Mouse (Mus musculus): ENCODE data around the gene Hap1.

Hap1 gene

GRCm38 (mm10) chr11:100355972-100356818, at the start of gene Hap1:
Gene Hap1, minus strand, starts transcription at chr11:100356128.
- peak; percentile 11 for DNase-seq (ENCODE audit: low spot score)

DNA sequence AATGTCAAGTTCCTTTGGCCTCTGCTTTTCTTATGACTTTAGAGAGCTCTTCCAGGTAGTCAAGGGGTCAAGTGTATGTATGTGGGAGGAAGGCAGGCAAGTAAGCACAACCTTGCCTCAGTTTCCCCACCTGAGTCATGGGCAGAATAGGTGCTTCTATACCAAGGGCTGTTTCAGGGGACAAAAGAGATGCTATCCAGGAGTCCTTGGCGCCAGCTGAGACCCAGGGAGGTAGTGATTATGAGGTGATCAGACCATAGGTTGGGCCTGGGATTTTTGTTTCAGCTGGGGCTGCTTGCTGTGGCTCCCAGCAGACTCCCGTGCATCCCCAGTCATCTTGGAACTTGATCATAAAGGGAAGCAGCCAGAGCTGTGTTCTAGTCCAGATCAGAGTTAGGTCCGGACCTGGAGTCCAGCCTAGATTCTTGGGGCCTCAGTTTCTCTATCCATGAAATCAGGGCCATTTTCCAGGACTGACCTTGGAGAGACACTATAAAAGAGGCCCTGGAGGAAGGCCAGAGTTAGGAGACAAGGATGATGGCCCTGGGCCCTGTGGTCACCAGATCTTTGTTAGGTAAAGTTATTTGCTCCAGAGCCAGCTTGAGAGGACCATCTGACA, 48.6 kb upstream of the Hap1 start:
- DNase-seq (ENCODE audit: low spot score) = no peak

GRCm38 (mm10) chr11:100403445-100404134, 47.7 kb upstream of the Hap1 start:
- no peak for DNase-seq (ENCODE audit: low spot score)

- no peak for DNase-seq (ENCODE audit: low spot score)
Observed at GRCm38 (mm10) chr11:100402682-100403081, 46.8 kb upstream of the Hap1 start.

DNA sequence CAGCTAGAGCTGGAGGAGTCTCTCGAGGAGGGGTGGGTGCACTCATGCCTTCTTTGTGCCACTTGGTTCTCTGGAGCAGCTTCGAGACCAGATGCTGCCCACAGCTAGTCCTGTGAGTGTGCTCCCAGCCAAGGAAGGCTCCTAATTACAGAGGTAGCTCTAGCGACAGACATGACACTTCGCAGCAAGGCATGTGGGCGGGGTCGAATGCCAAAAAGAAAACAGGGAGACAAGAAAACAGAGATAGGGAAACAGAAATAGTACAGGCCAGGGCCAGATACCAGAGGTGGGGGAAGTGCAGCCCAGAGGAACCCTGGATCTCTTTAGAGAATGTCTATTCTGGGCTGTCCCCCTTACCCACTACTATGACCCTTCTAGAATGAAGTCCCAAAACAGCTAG, 46.3 kb upstream of the Hap1 start:
- no peak for DNase-seq (ENCODE audit: low spot score)

- DNase-seq (ENCODE audit: low spot score) = no peak
Observed at GRCm38 (mm10) chr11:100400842-100401241, 44.9 kb upstream of the Hap1 start.

- DNase-seq (ENCODE audit: low spot score) = no peak
Observed at GRCm38 (mm10) chr11:100399727-100400538, 44.0 kb upstream of the Hap1 start.

DNA sequence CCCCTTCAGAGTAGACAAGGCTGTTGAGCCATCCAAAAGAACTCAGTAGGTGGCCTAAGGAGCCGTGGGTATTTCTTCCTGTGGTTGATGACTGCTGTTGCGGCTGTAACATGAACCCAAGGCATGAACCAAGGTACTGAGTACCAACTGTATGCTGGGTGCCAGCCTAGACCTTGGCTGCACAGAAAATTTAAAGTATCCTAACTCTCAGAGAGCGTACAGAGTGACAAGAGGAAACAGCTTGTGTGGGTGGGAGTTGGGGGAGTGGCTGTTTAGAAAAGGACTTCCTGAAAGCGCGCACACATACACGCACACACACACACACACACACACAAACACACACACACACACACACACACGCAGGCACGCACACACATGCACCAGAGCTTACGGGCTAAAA, 43.4 kb upstream of the Hap1 start:
- no peak for DNase-seq (ENCODE audit: low spot score)

DNA sequence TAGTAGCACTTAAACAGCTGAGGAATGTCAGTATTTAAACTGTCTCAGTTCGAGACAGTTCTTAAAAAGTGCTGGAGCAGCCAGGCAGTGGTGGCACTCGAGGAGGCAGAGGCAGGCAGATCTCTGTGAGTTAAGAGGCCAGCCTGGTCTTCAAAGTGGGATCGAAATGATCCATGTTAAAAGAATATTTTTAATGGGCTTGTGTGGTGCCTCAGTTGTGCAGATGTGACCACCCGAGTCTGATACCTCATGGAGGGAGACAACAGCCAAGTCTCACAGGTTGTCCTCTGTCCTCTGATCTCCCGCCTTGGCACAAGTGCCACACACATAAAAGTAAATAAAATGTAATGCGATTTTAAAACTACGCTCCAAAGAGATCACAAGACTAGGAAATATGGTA, 42.6 kb upstream of the Hap1 start:
- DNase-seq (ENCODE audit: low spot score) = no peak

GRCm38 (mm10) chr11:100397600-100398389, 41.9 kb upstream of the Hap1 start, which contains the start of gene Jup:
Gene Jup, minus strand, starts transcription at chr11:100397763.
- DNase-seq (ENCODE audit: low spot score) = peak; percentile 72

- DNase-seq (ENCODE audit: low spot score) = no peak
Observed at GRCm38 (mm10) chr11:100396886-100397599, 41.1 kb upstream of the Hap1 start.

GRCm38 (mm10) chr11:100395861-100396631, 40.1 kb upstream of the Hap1 start:
- no peak for DNase-seq (ENCODE audit: low spot score)

- DNase-seq (ENCODE audit: low spot score) = no peak
Observed at GRCm38 (mm10) chr11:100395200-100395599, 39.3 kb upstream of the Hap1 start.

DNA sequence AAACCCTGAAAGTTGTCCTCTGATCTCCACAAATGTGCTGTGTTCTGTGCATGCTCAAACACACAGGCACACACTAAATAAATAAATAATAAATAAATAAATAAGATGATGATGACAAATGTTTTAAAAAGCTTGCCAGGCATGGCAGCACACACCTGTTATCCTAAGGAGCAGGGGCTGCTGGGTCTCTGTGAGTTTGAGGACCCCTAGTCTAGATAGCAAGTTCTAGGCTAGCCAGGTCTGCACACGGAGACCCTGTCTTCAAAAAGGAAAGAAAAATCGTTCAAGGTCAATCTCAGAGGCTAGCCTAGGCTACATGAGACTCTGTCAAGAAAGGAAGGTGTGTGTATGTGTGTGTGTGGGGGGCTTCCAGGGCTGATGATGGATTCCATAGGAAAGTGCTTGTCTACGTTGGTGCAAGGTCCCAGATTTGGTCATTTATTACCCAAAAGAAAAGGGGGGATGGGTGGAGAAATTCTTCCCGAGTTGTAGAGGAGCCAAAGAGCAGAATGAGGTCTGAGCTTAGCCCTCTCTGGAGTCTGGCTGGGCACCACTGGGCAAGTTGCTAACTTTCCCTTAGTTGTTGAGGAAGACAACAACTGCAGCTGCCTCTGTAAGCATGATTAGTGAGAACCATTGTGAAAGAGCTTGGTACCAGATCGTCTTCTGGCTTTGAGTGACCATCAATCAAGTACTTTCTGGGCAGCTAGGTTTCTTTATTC, 38.6 kb upstream of the Hap1 start:
- no peak for DNase-seq (ENCODE audit: low spot score)

DNA sequence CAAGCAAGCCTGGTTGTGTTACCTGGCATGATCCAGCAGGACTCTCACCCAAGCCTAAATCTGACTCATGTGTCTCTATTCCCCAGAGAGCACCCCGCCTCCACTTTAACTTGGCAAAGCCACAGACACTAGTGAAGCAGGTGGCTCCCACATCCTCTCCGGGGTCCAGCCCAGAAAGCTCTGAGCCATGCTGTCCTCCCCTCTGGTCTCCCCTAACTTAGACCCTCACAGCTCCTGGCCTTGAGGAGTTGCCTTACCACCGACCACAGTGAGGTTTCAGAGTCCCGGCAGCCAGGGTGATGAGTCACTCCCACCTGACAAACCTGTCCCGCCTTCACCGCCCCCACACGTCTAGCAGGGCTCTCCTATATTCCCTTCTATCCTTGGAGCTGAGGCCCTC, 37.8 kb upstream of the Hap1 start:
- DNase-seq (ENCODE audit: low spot score) = no peak

GRCm38 (mm10) chr11:100392958-100393357, 37.0 kb upstream of the Hap1 start:
- no peak for DNase-seq (ENCODE audit: low spot score)

- no peak for DNase-seq (ENCODE audit: low spot score)
Observed at GRCm38 (mm10) chr11:100391884-100392345, 36.0 kb upstream of the Hap1 start.

DNA sequence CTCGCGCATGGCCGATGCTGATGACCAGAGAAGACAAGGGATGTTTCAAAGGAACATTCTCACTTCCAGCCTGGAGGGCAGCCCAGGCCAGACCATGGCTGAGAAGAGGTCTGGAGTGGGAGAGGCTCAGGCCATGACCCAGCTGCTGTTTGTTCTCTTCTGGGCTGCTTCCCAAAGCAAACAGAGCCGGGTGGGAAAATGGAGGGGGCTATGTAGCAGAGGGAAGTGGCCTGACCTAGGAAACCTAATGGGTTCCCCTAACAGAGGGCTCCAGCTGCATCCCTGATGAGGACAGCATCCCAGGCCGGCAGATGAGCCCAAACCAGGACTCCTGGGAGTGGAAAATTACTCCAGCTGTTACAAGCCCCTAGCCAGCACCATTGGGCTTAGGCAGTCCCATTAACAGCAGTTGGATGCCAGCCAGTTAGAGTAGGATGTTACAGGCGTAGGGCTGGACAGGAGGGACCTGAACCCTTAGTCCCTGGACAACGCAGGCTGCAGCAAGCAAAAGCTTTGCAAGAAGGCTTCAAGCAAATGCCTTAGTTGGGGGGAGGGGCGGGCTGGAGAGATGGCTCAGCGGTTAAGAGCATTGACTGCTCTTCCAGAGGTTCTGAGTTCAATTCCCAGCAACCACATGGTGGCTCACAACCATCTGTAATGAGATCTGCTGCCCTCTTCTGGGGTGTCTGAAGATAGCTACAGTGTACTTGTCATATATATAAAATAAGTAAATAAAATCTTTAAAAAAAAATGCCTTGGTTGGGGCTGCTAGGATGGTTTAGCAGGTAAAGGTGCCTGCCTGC, 35.4 kb upstream of the Hap1 start:
- DNase-seq (ENCODE audit: low spot score) = no peak
